Mouse (Mus musculus) CD8-positive naive resting alpha-beta T cell, adult 2 months (primary cell): ENCODE results near the gene Fto.

Experiments
- DNase-seq, 2 experiments: peaks; one replicate each; pipeline ENCODE4 v3.0.0; 2022; ENCODE audit warnings: low read depth in 2 of 2, low spot score in 2 of 2

Gene Fto

DNA sequence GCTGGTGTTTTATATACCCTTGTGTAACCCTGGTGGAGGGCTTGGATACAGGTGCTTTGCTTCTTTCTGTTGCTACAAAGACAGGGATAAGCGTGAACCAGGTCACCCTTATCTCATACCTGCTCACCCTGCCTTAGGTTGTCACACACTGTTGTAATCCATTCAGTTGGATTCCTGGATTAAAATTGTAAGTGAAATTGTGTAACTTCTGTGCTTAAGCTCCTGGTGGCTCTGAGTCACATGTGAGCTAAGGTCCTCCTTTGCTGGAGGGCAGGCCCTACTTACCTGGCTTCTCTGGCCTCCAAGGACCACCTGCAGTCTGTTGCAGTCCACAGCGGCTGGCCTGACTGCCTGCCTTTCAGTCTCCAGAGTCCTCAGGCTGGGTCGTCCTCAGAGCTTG lies 71.1 kb downstream of the Fto start:
- no peak for DNase-seq

- DNase-seq: no peak
Measured at GRCm38 (mm10) chr8:91385808-91386207, 72.5 kb downstream of the Fto start.

DNA sequence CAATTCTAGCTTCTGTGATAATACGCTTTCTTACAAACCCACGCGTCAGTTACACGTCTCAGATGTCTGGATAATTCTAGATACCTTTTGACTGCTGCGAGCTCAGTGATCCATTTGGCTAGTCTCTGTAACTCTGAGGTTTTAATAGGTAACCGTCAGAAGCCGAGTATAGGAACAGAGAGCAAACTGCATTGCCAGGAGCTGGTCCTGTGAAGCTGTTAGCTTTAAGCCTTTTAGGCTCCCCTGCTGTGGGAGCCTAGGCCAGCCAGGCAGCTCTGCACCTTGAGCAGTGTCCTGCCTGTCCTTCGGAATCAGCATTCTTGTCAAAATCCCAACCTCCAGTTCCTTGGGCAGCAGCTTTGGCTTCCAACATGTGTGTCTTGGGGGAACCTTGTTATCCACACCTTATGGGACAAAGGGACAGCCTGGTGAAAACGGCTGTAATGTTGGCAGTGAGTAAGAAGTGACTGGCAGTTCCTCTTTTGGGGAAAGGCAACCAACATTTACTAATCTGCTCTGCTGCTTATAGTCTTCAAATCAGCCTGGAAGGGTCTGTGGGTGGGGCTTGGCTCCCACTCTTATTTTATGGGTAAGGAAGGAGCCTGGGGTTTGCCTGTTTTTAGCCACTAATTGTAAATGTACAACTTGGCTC lies 77.2 kb downstream of the Fto start:
- no peak for DNase-seq

DNA sequence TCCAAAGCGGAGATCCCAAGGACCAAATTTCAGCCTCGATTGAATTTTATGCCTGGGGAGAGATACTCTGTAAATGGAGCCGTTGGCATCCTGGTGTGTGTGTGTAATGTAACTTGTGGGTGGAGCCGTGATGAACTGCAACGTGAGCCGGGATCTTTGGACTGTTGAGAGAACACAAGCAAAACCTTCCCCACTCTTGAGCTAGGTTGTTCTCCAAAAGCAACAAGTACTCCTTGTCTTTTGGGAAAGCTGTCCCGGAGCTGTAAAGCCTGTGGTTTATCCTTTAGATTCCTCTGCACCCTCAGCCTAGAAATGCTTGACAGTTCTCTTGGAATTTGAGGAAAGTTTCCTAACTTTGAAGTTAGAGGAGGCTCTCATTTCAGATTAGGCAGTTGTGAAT lies 78.9 kb downstream of the Fto start:
- DNase-seq: no peak

DNA sequence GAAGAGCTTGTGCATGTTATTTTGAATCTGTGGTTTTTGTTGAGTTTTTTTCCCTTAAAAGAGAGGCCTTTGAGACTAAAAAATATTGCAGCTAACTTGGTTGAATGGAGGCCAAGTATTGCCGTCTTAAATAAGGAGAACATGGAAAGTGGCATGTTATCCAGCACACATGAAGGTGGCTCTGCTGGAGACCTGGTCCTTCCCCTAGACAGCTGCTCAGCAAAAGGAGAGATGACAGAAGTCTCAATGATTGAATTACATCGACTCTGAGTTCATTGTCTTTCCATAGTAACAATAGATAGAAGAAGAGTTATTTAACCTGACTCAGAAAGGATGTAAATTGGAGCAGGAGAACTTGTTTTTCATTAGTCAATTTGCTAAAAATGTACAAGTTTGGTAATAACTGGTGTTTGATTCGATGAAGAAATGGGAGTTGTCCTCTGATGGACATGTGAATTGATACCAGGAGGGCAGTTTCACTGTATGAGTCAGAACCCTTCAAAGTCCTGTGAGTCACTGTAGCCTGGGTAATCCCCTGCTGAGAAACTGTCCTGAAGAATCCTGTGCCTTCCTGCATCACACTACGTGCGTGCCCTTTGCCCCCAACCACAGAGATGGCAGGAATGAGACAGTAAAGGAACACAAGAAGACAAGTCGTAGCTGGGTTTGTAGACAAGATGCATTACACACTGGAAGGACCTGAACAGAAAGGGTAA lies 82.2 kb downstream of the Fto start:
- no peak for DNase-seq

DNA sequence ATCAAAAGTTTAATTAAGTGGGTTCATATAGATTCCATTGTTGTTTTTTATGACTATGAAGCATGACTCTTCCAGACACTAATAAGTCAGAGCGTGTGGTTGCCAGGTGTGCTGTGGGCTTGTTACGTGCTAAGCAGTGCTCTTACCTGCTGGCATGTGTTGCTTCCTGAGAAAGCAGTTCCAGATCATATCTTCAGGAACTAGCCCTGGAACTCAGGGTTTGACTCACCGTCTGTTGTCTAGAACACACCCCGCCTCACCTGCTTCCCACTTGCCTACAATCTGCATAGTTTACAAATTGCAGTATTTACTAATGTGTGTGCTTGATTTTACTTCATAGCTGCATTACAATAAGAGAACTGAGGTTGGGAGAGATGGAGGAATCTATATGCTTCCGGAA lies 84.7 kb downstream of the Fto start:
- no peak for DNase-seq

GRCm38 (mm10) chr8:91402980-91403975 lies 90.0 kb downstream of the Fto start:
- no peak for DNase-seq

GRCm38 (mm10) chr8:91404311-91404710 lies 91.0 kb downstream of the Fto start:
- DNase-seq: no peak

- no peak for DNase-seq
Measured at GRCm38 (mm10) chr8:91405099-91405498, 91.8 kb downstream of the Fto start.

DNA sequence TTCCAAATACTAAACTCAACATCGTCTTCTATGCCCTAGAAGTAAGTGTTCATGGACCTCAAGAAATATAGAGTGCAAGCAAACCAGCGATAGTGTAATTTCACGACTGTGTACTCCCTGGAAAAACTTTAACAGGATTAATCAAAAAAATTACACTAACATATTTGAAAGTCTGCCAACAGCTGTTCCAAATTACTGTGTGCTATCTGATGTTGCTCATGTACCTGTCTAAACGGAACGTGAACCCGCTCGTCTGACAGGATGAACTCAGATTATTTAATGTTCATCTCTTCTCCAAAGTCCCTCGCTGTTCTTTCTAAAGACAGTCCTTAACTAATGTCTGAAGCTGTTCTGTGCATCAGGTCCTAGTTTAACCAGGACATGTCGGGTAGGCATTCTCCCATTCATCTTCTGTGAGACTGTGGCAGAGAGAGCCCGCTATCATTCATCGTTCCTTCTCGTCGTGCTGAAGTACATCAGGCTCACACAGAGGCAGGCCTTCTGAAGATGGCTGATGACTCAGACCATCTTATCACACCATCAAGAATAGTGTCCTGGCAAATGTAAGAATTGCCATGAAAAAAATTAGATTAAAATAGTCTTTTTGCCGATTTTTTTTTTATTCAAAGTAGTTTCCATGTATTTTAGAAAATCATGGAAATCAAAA lies 93.4 kb downstream of the Fto start:
- DNase-seq: no peak

DNA sequence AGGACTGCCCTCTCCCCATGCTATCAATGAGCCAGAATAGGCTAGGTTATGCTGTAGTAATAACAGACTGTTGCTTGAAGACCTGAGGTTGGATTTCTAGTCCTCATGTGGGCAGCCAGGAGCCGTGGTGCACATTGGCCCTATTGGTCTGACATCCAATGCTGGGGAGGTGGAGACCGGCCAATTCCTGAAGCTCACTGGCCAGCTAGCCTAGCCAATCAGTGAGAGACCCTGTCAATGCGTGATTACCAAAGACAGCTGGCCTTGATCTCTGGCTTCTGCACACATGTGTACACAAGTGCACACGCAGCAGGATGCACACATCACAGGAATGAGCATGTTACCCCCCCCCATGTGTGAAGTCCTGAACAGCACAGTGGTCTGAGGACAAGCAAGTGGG lies 94.6 kb downstream of the Fto start:
- no peak for DNase-seq

DNA sequence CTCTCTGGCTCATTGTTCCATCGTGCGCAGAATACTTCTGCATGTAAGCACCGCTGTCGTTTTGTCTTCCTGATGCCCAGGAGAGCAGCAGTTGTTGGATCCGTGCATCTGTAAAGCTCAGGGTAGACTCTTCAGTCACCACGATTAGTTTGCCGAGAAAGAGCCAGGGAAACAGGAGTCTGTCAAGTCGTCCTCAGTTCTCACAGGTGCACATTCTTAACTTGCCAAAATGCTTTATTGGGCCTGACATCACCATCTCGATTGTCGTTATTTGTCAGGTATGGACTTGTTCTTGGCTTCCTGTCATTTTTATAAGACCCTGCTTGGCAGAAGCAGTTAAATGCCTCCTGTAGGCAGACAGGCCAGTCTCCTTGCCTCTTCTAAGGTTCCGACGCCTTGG lies 96.7 kb downstream of the Fto start:
- no peak for DNase-seq

- no peak for DNase-seq
Measured at GRCm38 (mm10) chr8:91424491-91425074, 111.3 kb downstream of the Fto start.

DNA sequence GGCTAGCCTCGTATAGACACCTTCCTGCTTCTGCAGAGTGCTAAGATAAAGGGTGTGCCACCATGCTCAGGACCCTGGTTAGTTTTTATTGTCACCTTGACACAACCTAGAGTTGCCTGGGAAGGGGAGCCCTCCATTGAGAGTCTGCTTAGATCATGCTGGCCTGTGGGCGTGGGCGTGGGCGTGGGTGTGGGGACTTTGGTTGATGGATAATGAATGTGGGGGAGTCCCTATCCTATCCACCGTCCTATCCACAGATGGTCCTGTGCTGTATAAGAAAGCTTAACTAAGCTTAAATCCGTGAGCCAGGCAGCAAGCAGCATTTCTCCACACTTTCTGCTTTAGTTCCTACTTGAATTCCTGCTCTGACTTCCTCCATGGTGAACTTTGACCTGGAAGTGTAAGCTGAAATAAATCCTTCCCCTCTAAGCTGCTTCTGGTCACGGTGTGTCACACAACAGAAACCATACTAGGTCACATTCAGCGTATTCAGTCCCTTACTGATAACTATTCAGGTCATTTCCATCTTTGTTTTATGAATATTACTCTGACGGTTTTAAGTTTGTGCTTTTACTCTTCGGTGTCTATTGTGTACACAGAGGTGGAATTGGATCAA lies 112.0 kb downstream of the Fto start:
- DNase-seq: no peak

GRCm38 (mm10) chr8:91426496-91426895 lies 113.2 kb downstream of the Fto start:
- DNase-seq: no peak

DNA sequence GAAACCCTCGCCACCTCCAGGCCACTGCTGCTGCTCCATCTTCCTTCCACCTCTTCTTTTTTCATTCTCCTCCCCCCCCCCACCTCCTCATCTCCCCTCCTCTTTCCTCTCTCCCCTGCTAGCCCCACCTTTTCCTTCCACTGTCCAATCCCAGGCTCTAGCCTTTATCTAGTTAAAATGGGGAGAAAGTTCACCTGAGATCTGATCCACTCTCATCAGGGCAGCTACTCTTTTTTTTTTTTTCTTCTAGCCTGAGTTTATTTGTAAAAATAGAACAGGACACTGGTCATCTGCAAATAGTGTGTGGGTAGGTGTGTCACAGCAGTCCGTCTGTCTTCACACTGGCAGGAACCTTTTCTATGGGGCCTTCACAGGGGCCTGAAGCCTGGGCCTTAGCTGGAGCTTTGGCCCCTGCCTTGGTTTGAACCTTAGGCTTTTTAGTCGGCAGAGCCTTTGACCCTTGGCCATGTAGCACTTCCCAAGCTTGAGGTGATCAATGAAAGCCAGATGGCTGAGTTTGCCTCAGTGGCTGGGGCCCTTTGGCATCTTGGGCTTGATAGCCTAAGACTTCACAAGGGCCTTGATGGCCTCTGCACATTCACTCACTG lies 117.1 kb downstream of the Fto start:
- DNase-seq: no peak

DNA sequence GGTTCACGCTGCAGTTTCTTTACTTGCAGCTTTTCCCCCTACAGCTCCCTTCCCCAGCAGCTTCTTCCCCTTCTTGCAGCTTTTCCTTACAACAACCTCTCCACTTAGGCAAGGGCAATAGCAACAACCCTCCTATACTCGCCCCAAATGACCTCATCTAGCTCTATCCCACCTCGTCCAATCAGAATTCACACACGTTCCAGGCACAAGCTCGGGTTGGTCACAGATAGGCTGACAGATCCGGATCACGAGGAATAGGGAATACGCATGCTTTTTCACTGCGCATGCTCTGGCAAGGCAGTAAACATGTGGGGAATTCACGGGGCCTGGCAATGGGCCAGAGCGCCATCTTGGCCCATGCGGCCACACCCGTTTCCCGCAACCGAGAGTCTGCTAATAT lies 122.7 kb downstream of the Fto start:
- DNase-seq: no peak

GRCm38 (mm10) chr8:91443911-91444310 lies 130.6 kb downstream of the Fto start:
- DNase-seq: no peak

DNA sequence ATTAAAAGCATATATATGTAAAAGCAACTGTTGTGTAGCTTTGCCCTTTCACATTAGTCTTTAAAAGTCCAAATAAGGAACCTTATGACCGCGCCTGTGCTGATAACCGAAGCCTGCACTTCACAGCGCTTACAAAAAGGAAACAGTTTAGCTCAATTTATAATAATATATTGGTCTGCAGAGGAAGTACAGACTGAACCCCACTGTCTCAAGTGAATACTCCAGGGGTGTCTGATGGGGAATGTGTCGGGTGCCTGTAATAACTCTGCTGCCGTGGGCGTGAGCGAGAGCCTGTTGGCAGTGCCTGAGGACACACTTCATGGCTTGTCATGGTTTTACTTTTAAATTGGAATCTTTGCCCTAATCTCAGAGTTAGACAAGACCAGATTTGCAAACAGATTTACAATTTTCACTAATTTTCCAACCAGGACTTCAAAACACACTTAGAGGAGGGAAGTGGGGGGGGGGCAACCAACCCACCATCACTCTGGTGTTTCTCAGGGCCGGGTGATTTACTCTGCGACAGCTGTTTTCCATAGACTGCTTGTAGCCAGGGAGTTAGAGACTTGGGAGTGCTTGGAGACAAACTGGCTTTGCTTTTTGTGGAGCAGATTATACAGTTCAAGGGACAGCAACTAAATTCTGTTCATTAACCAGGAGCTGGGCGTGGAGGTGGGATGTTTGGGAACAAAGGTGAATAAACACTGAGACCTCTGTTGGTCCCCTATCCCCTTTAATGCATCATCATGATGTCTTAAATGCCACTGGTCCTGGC lies 131.5 kb downstream of the Fto start:
- DNase-seq: no peak
